Mouse (Mus musculus): ENCODE results near the gene Eea1. TPM values are rescaled to one million over a fixed set of nuclear protein-coding genes. Genes with fewer than 3 reads are reported as not detected.

The Eea1 gene
- total and polyA plus RNA-seq, 3 experiments = 4.6 to 36.7 (median 34.8) TPM

DNA sequence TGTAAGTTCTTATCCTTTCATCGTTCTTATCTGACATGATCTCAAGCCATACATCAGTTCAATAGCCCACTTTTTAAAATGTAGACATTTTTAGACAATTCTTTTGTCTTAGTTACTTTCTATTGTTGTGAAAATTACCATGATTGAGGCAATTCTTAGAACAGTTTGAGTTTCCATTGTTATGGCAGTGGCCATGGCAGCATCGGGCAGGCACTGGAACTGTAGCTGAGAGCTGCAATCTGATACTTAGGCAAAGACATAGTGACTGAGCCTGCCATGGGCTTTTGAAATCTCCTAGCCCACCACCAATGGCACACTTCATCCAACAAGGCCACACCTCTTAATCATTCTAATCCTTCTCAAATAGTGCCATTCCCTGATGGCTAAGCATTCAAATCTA is 36.3 kb downstream of the Eea1 start:
- TF ChIP-seq TAL1 (conservative IDR thresholded peaks at IDR 0.05; ENCODE audit: low read depth, low read length) (no peak), GATA1 (IDR thresholded peaks at IDR 0.05; ENCODE audit: borderline replicate concordance, low read length) (no peak), CTCF (IDR thresholded peaks at IDR 0.05; ENCODE audit: low read depth, low read length) (no peak), POLR2AphosphoS5 (IDR thresholded peaks at IDR 0.05; ENCODE audit: insufficient replicate concordance, low read depth, low read length) (no peak), GATA2 (IDR thresholded peaks at IDR 0.05; ENCODE audit: borderline replicate concordance, low read depth, low read length) (no peak)
- no peak for ATAC-seq (ENCODE audit: extremely low read depth, insufficient number of reproducible peaks, low FRiP score, poor library complexity, severe bottlenecking)
- Histone ChIP-seq H3K36me3 (replicated peaks) (peaks cover 41% of the 10 kb centered on the region), H3K27me3 (ENCODE audit: insufficient read depth, low read length) (no peaks in the 10 kb centered on the region), H3K9me3 (replicated peaks) (no peaks in the 10 kb centered on the region), H3K4me1 (ENCODE audit: insufficient read depth, low read depth, low read length) (no peaks in the 10 kb centered on the region), H3K4me3 (ENCODE audit: low read depth, low read length) (no peak overlapping the region)
- DNase-seq (ENCODE audit: low spot score) = no peak

- Histone ChIP-seq H3K27me3 (ENCODE audit: insufficient read depth, low read length) (no peaks in the 10 kb centered on the region), H3K4me1 (ENCODE audit: insufficient read depth, low read depth, low read length) (no peaks in the 10 kb centered on the region), H3K9me3 (replicated peaks) (no peaks in the 10 kb centered on the region), H3K36me3 (replicated peaks) (peaks cover 18% of the 10 kb centered on the region), H3K4me3 (ENCODE audit: low read depth, low read length) (no peak overlapping the region)
- no peak for TF ChIP-seq POLR2AphosphoS5 (IDR thresholded peaks at IDR 0.05; ENCODE audit: insufficient replicate concordance, low read depth, low read length)
- TF ChIP-seq TAL1 (conservative IDR thresholded peaks at IDR 0.05; ENCODE audit: low read depth, low read length) = no peak
- TF ChIP-seq GATA1 (IDR thresholded peaks at IDR 0.05; ENCODE audit: borderline replicate concordance, low read length) = no peak
- ATAC-seq (ENCODE audit: extremely low read depth, insufficient number of reproducible peaks, low FRiP score, poor library complexity, severe bottlenecking) (no peak), DNase-seq (ENCODE audit: low spot score) (no peak)
Observed at GRCm38 (mm10) chr10:95989731-95990130, 49.3 kb downstream of the Eea1 start.

GRCm38 (mm10) chr10:95991176-95991575 is 50.7 kb downstream of the Eea1 start:
- H3K27me3 ChIP-seq (ENCODE audit: insufficient read depth, low read length) = no peaks in the 10 kb centered on the region
- no peak for ATAC-seq (ENCODE audit: extremely low read depth, insufficient number of reproducible peaks, low FRiP score, poor library complexity, severe bottlenecking)
- no peaks in the 10 kb centered on the region for H3K9me3 ChIP-seq (replicated peaks)
- H3K4me3 ChIP-seq (ENCODE audit: low read depth, low read length) = no peak overlapping the region
- peaks cover 16% of the 10 kb centered on the region for H3K36me3 ChIP-seq (replicated peaks)
- H3K4me1 ChIP-seq (ENCODE audit: insufficient read depth, low read depth, low read length) = no peaks in the 10 kb centered on the region
- DNase-seq (ENCODE audit: low spot score) = no peak
- TF ChIP-seq GATA2 (IDR thresholded peaks at IDR 0.05; ENCODE audit: borderline replicate concordance, low read depth, low read length) (no peak), TAL1 (conservative IDR thresholded peaks at IDR 0.05; ENCODE audit: low read depth, low read length) (no peak), GATA1 (IDR thresholded peaks at IDR 0.05; ENCODE audit: borderline replicate concordance, low read length) (no peak), POLR2AphosphoS5 (IDR thresholded peaks at IDR 0.05; ENCODE audit: insufficient replicate concordance, low read depth, low read length) (no peak), CTCF (IDR thresholded peaks at IDR 0.05; ENCODE audit: low read depth, low read length) (no peak)

DNA sequence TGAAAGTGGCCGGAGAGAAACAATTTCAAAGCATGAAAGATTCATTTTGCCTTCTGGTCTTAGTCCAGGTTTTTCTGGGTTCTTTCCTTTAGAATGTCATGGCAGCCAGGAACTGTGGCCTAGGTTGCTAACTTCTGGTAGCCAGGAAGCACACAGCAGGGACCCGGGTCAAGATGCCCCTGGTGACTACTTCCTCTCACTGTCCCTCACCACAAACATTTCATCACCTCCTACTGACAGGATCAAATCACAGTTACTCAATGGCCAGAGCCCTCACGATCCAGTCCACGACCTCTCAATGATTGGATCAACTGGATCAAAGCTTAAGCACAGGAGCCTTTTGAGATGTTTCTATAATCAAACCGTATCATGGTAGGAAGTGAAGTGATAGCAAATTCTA is 60.5 kb downstream of the Eea1 start:
- TF ChIP-seq CTCF (IDR thresholded peaks at IDR 0.05; ENCODE audit: low read depth, low read length) (no peak), GATA1 (IDR thresholded peaks at IDR 0.05; ENCODE audit: borderline replicate concordance, low read length) (no peak), POLR2AphosphoS5 (IDR thresholded peaks at IDR 0.05; ENCODE audit: insufficient replicate concordance, low read depth, low read length) (no peak), GATA2 (IDR thresholded peaks at IDR 0.05; ENCODE audit: borderline replicate concordance, low read depth, low read length) (no peak), TAL1 (conservative IDR thresholded peaks at IDR 0.05; ENCODE audit: low read depth, low read length) (no peak)
- Histone ChIP-seq H3K36me3 (replicated peaks) (peaks cover 26% of the 10 kb centered on the region), H3K4me3 (ENCODE audit: low read depth, low read length) (no peak overlapping the region), H3K4me1 (ENCODE audit: insufficient read depth, low read depth, low read length) (no peaks in the 10 kb centered on the region), H3K9me3 (replicated peaks) (no peaks in the 10 kb centered on the region), H3K27me3 (ENCODE audit: insufficient read depth, low read length) (no peaks in the 10 kb centered on the region)
- ATAC-seq (ENCODE audit: extremely low read depth, insufficient number of reproducible peaks, low FRiP score, poor library complexity, severe bottlenecking) = no peak
- DNase-seq (ENCODE audit: low spot score) = no peak

- Histone ChIP-seq H3K4me1 (ENCODE audit: insufficient read depth, low read depth, low read length) (no peaks in the 10 kb centered on the region), H3K9me3 (replicated peaks) (no peaks in the 10 kb centered on the region), H3K36me3 (replicated peaks) (peaks cover 63% of the 10 kb centered on the region), H3K27me3 (ENCODE audit: insufficient read depth, low read length) (no peaks in the 10 kb centered on the region), H3K4me3 (ENCODE audit: low read depth, low read length) (no peak overlapping the region)
- ATAC-seq (ENCODE audit: extremely low read depth, insufficient number of reproducible peaks, low FRiP score, poor library complexity, severe bottlenecking) = peak; percentile 52
- DNase-seq (ENCODE audit: low spot score) = no peak
- TF ChIP-seq TAL1 (conservative IDR thresholded peaks at IDR 0.05; ENCODE audit: low read depth, low read length) = no peak
- no peak for TF ChIP-seq GATA2 (IDR thresholded peaks at IDR 0.05; ENCODE audit: borderline replicate concordance, low read depth, low read length)
- TF ChIP-seq GATA1 (IDR thresholded peaks at IDR 0.05; ENCODE audit: borderline replicate concordance, low read length) = no peak
- TF ChIP-seq CTCF (IDR thresholded peaks at IDR 0.05; ENCODE audit: low read depth, low read length) = no peak
- TF ChIP-seq POLR2AphosphoS5 (IDR thresholded peaks at IDR 0.05; ENCODE audit: insufficient replicate concordance, low read depth, low read length) = no peak
Observed at GRCm38 (mm10) chr10:96015738-96016137, 75.3 kb downstream of the Eea1 start.

DNA sequence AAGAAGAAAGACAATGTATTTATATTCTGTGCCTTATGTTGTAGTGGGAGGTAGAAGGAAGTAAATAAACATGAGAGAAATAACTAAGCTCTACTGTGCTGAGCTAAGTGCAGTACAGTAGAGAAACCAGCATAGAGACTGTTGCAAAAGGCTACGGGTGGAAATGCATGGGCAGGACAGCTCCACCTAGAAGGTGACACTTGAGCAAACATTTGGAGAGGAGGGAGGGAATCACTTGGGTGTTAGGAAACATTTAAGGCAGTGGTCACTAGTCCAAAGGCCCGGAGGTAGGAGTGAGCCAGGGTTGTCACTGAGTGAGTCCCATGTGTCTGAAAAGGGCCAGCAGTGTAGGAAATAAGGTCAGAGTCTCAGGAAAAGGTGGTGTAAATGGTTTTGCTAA is 77.0 kb downstream of the Eea1 start:
- DNase-seq (ENCODE audit: low spot score) = no peak
- H3K4me1 ChIP-seq (ENCODE audit: insufficient read depth, low read depth, low read length) = no peaks in the 10 kb centered on the region
- no peak for ATAC-seq (ENCODE audit: extremely low read depth, insufficient number of reproducible peaks, low FRiP score, poor library complexity, severe bottlenecking)
- H3K4me3 ChIP-seq (ENCODE audit: low read depth, low read length) = no peak overlapping the region
- no peaks in the 10 kb centered on the region for H3K27me3 ChIP-seq (ENCODE audit: insufficient read depth, low read length)
- TF ChIP-seq CTCF (IDR thresholded peaks at IDR 0.05; ENCODE audit: low read depth, low read length) = no peak
- no peak for TF ChIP-seq GATA1 (IDR thresholded peaks at IDR 0.05; ENCODE audit: borderline replicate concordance, low read length)
- no peak for TF ChIP-seq TAL1 (conservative IDR thresholded peaks at IDR 0.05; ENCODE audit: low read depth, low read length)
- TF ChIP-seq GATA2 (IDR thresholded peaks at IDR 0.05; ENCODE audit: borderline replicate concordance, low read depth, low read length) = no peak
- no peak for TF ChIP-seq POLR2AphosphoS5 (IDR thresholded peaks at IDR 0.05; ENCODE audit: insufficient replicate concordance, low read depth, low read length)
- peaks cover 53% of the 10 kb centered on the region for H3K36me3 ChIP-seq (replicated peaks)
- H3K9me3 ChIP-seq (replicated peaks) = no peaks in the 10 kb centered on the region
